Mouse (Mus musculus): ENCODE measurements around the gene Gm5538. TPM values are rescaled to one million over a fixed set of nuclear protein-coding genes. Genes with fewer than 3 reads are reported as not detected.

The Gm5538 gene
- polyA plus RNA-seq (2015; fragmentation: Nextera tagmentation; extraction: Ambion mirVana): not detected in 2 replicates

- 90% methylated on average over 2 of the region's 2 CpGs for WGBS
- H3K4me1 ChIP-seq: no peaks in the 10 kb centered on the region
- H3K4me3 ChIP-seq: no peak within 1 kb of the TSS
- H3K9ac ChIP-seq: no peak within 1 kb of the TSS
- no peaks in the 10 kb centered on the region for H3K9me3 ChIP-seq
- no peak within 1 kb of the TSS for H3K4me2 ChIP-seq (replicated peaks)
- no peaks in the 10 kb centered on the region for H3K27me3 ChIP-seq
- no peak within 1 kb of the TSS for H3K27ac ChIP-seq
- no peaks in the 10 kb centered on the region for H3K36me3 ChIP-seq
- no peak for ATAC-seq (ENCODE audit: low FRiP score, low read depth)
Observed at GRCm38 (mm10) chr3:59729490-59729889, at the start of gene Gm5538. TSS of gene Gm5538 (plus strand) at chr3:59729790.

DNA sequence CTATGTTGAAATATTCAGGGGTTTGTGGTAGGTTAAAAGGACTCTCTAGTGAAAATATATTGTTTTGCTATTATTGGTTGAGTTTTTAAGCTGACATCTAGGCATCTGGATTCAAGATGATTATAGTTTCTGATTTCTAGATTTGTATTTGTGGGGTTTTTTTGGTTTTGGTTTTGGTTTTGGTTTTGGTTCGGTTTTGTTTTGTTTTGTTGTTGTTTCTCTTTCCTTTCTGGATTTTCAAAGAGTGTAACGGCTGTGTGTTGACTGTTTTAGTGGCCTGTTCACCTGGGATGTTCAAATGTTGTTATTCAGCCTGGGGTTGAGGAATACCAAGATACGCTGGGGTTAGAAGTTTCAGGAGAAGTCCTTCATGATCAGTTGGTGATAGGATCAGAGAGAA lies 32.2 kb upstream of the Gm5538 start:
- no peak overlapping the region for H3K4me3 ChIP-seq
- no peak overlapping the region for H3K4me2 ChIP-seq (replicated peaks)
- H3K27ac ChIP-seq: no peak overlapping the region
- no peak for ATAC-seq (ENCODE audit: low FRiP score, low read depth)
- H3K36me3 ChIP-seq: no peaks in the 10 kb centered on the region
- 78% methylated on average over 3 of the region's 3 CpGs for WGBS
- no peaks in the 10 kb centered on the region for H3K9me3 ChIP-seq
- H3K9ac ChIP-seq: no peak overlapping the region
- H3K27me3 ChIP-seq: no peaks in the 10 kb centered on the region
- H3K4me1 ChIP-seq: no peaks in the 10 kb centered on the region

- no peak for ATAC-seq (ENCODE audit: low FRiP score, low read depth)
- Histone ChIP-seq H3K36me3 (no peaks in the 10 kb centered on the region), H3K4me3 (no peak overlapping the region), H3K4me2 (replicated peaks) (no peak overlapping the region), H3K9me3 (no peaks in the 10 kb centered on the region), H3K27me3 (no peaks in the 10 kb centered on the region), H3K4me1 (no peaks in the 10 kb centered on the region), H3K27ac (no peak overlapping the region), H3K9ac (no peak overlapping the region)
- WGBS: 95% methylated on average over 1 of the region's 1 CpGs
Observed at GRCm38 (mm10) chr3:59702614-59703110, 26.9 kb upstream of the Gm5538 start.

GRCm38 (mm10) chr3:59739866-59740265 lies 10.3 kb downstream of the Gm5538 start:
- no peak for ATAC-seq (ENCODE audit: low FRiP score, low read depth)
- no peaks in the 10 kb centered on the region for H3K4me1 ChIP-seq

GRCm38 (mm10) chr3:59744181-59744580 lies 14.6 kb downstream of the Gm5538 start:
- 11% methylated on average over 2 of the region's 2 CpGs for WGBS
- no peak for ATAC-seq (ENCODE audit: low FRiP score, low read depth)

More at GRCm38 (mm10) chr3:59739866-59740265, 10.3 kb downstream of the Gm5538 start:
- Histone ChIP-seq H3K27me3 (no peaks in the 10 kb centered on the region), H3K4me2 (replicated peaks) (no peak overlapping the region), H3K9ac (no peak overlapping the region), H3K27ac (no peak overlapping the region), H3K36me3 (no peaks in the 10 kb centered on the region), H3K4me3 (no peak overlapping the region), H3K9me3 (no peaks in the 10 kb centered on the region)
- WGBS: 96% methylated on average over 1 of the region's 1 CpGs

More at GRCm38 (mm10) chr3:59744181-59744580, 14.6 kb downstream of the Gm5538 start:
- Histone ChIP-seq H3K27ac (no peak overlapping the region), H3K4me1 (no peaks in the 10 kb centered on the region), H3K27me3 (no peaks in the 10 kb centered on the region), H3K9ac (no peak overlapping the region), H3K4me2 (replicated peaks) (no peak overlapping the region), H3K4me3 (no peak overlapping the region), H3K9me3 (no peaks in the 10 kb centered on the region), H3K36me3 (no peaks in the 10 kb centered on the region)

Other genes starting within 250 kb of the Gm5538 start
- gene Gm8298, start 131.3 kb downstream of the Gm5538 start, polyA plus RNA-seq (2015; fragmentation: Nextera tagmentation; extraction: Ambion mirVana): not detected in 2 replicates
- gene C130079G13Rik, start 195.4 kb downstream of the Gm5538 start, polyA plus RNA-seq (2015; fragmentation: Nextera tagmentation; extraction: Ambion mirVana): not detected in 2 replicates

All from limb, embryonic 13.5 days (tissue).